Mouse (Mus musculus) limb, embryonic 12.5 days (tissue): ENCODE results near the gene F11. TPM values are rescaled to one million over a fixed set of nuclear protein-coding genes. Genes with fewer than 3 reads are reported as not detected.

Experiments
- ATAC-seq: fragments of 200-750 bp; cut with Nextera tagmentation; 2 replicates; pipeline ENCODE4 v1.8.0; 2017; ENCODE audit warnings: low read depth, moderate TSS enrichment; ENCODE audit not compliant: insufficient number of reproducible peaks, insufficient read depth, low FRiP score, low TSS enrichment
- H3K27ac ChIP-seq: fragments of 300-500 bp; sonication (generic); 2 replicates; pipeline ENCODE4 v1.5.1; 2016; ENCODE audit warnings: mild to moderate bottlenecking, moderate library complexity
- H3K27me3 ChIP-seq: fragments of 300-500 bp; sonication (generic); 2 replicates; pipeline ENCODE4 v1.6.1; 2016; ENCODE audit warnings: mild to moderate bottlenecking, moderate library complexity
- H3K36me3 ChIP-seq: fragments of 300-500 bp; sonication (generic); 2 replicates; pipeline ENCODE4 v1.6.1; 2016; ENCODE audit warnings: mild to moderate bottlenecking, moderate library complexity
- H3K4me1 ChIP-seq: fragments of 300-500 bp; sonication (generic); replicated peaks from 2 replicates; pipeline ENCODE4 v1.6.1; 2016
- H3K4me2 ChIP-seq: fragments of 300-500 bp; sonication (generic); 2 replicates; pipeline ENCODE4 v1.6.1; 2016; ENCODE audit warnings: mild to moderate bottlenecking, moderate library complexity
- H3K4me3 ChIP-seq: fragments of 300-500 bp; sonication (generic); replicated peaks from 2 replicates; pipeline ENCODE4 v1.5.1; 2016; ENCODE audit warnings: mild to moderate bottlenecking
- H3K9ac ChIP-seq: fragments of 300-500 bp; sonication (generic); replicated peaks from 2 replicates; pipeline ENCODE4 v1.6.1; 2016; ENCODE audit warnings: mild to moderate bottlenecking, moderate library complexity
- H3K9me3 ChIP-seq: fragments of 300-500 bp; sonication (generic); 2 replicates; pipeline ENCODE4 v1.6.1; 2016; ENCODE audit warnings: mild to moderate bottlenecking, moderate library complexity
- WGBS: fragments of 180-500 bp; shearing (Covaris S2); methylation state at CpG from one replicate; pipeline ENCODE4 v1.1.7; 2016; 5-methylcytosine and 5-hydroxymethylcytosine counted together
- polyA plus RNA-seq: library from polyadenylated mRNA; unstranded; fragments of >200 nt; fragmentation: Nextera tagmentation; extraction: Ambion mirVana; gene quantifications from 2 replicates; pipeline ENCODE4 v1.2.1, GENCODE M21; 2016

The F11 gene
- not detected in 2 replicates for polyA plus RNA-seq

GRCm38 (mm10) chr8:45261920-45262319 is at the start of gene F11:
F11 (minus strand) TSS chr8:45262031.
- whole genome bisulfite sequencing: 92% methylated on average over 10 of the region's 10 CpGs
- no peak within 1 kb of the TSS for H3K9ac ChIP-seq
- H3K4me1 ChIP-seq: no peaks in the 10 kb centered on the region
- no peak within 1 kb of the TSS for H3K27ac ChIP-seq
- no peak for ATAC-seq
- peaks cover 10% of the 10 kb centered on the region; the same call in 1 of the 2 replicates for H3K9me3 ChIP-seq
- no peak within 1 kb of the TSS for H3K4me2 ChIP-seq
- H3K27me3 ChIP-seq: no peaks in the 10 kb centered on the region
- no peak within 1 kb of the TSS for H3K4me3 ChIP-seq
- H3K36me3 ChIP-seq: no peaks in the 10 kb centered on the region

DNA sequence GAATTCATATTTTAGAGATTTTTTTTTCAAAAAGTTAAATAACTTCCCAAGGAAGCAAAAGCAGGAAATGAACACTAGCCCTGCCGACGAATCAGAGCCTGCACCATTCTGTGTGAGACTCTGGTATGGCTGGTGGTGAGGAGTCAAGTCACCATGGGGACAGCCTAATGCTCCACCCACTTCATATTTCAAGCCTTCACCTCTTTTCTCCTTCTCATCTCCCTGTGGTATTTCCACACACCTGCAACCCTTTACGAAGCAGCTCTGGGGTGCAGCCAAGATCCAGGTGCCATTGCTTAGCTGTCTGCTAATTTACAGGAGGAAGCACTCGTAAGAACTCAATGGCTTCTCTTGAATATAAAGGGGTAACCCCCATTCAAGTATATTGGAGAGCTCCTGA is 49.1 kb upstream of the F11 start:
- 77% methylated on average over 4 of the region's 4 CpGs for WGBS

GRCm38 (mm10) chr8:45308366-45308765 is 46.5 kb upstream of the F11 start, which contains the start of gene Gm45753:
Gm45753 (minus strand) TSS chr8:45308466.
- Histone ChIP-seq H3K4me1 (no peaks in the 10 kb centered on the region), H3K9me3 (no peaks in the 10 kb centered on the region), H3K4me2 (no peak within 1 kb of the TSS), H3K27ac (no peak within 1 kb of the TSS), H3K36me3 (no peaks in the 10 kb centered on the region), H3K4me3 (no peak within 1 kb of the TSS), H3K27me3 (no peaks in the 10 kb centered on the region), H3K9ac (no peak within 1 kb of the TSS)
- ATAC-seq: no peak
- WGBS: 90% methylated on average over 13 of the region's 13 CpGs

More for the DNA sequence above, 49.1 kb upstream of the F11 start:
- Histone ChIP-seq H3K27ac (no peak overlapping the region), H3K9ac (no peak overlapping the region), H3K4me1 (no peaks in the 10 kb centered on the region), H3K9me3 (no peaks in the 10 kb centered on the region), H3K4me2 (no peak overlapping the region), H3K36me3 (no peaks in the 10 kb centered on the region), H3K27me3 (no peaks in the 10 kb centered on the region), H3K4me3 (no peak overlapping the region)
- no peak for ATAC-seq

GRCm38 (mm10) chr8:45305479-45305878 is 43.6 kb upstream of the F11 start:
- H3K9ac ChIP-seq: no peak overlapping the region
- no peaks in the 10 kb centered on the region for H3K36me3 ChIP-seq
- ATAC-seq: no peak
- H3K9me3 ChIP-seq: no peaks in the 10 kb centered on the region
- no peak overlapping the region for H3K27ac ChIP-seq
- 57% methylated on average over 1 of the region's 1 CpGs for WGBS
- no peak overlapping the region for H3K4me2 ChIP-seq
- no peak overlapping the region for H3K4me3 ChIP-seq
- 0 out of 2 replicates have a peak, but pooled peaks cover 6% of the 10 kb centered on the region for H3K4me1 ChIP-seq
- H3K27me3 ChIP-seq: no peaks in the 10 kb centered on the region

GRCm38 (mm10) chr8:45304354-45304753 is 42.5 kb upstream of the F11 start:
- no peak overlapping the region for H3K4me2 ChIP-seq
- H3K9ac ChIP-seq: no peak overlapping the region
- no peaks in the 10 kb centered on the region for H3K36me3 ChIP-seq
- H3K4me3 ChIP-seq: no peak overlapping the region
- no peaks in the 10 kb centered on the region for H3K27me3 ChIP-seq
- no peak overlapping the region for H3K27ac ChIP-seq
- 91% methylated on average over 3 of the region's 3 CpGs for WGBS
- H3K9me3 ChIP-seq: no peaks in the 10 kb centered on the region
- 0 out of 2 replicates have a peak, but pooled peaks cover 6% of the 10 kb centered on the region for H3K4me1 ChIP-seq
- no peak for ATAC-seq

DNA sequence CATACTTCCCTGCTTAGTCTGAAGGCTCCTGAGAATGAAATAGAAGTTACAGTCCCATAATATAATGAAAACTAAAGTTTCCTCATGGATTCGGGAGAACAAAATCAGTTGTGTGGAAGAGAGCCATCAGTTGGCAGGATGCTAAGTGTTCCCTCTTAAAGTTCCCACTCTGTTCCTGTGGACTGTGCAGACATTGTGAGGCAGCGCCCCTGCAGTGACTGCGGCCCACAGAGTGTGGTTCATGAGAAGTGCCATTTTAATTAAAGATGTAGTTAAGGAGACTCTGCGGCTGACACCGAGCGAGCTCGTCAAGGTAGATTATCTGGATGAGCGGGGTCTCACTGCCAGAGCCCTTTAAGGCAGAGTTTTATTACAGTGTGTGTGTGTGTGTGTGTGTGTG is 40.6 kb upstream of the F11 start:
- H3K4me3 ChIP-seq: no peak overlapping the region
- H3K9ac ChIP-seq: no peak overlapping the region
- ATAC-seq: peak; percentile 26; the same call in 1 of the 2 replicates
- H3K4me2 ChIP-seq: no peak overlapping the region
- no peaks in the 10 kb centered on the region for H3K9me3 ChIP-seq
- H3K36me3 ChIP-seq: no peaks in the 10 kb centered on the region
- H3K27ac ChIP-seq: no peak overlapping the region
- H3K27me3 ChIP-seq: no peaks in the 10 kb centered on the region
- 0 out of 2 replicates have a peak, but pooled peaks cover 6% of the 10 kb centered on the region for H3K4me1 ChIP-seq
- 38% methylated on average over 8 of the region's 8 CpGs for WGBS

GRCm38 (mm10) chr8:45295276-45295675 is 33.4 kb upstream of the F11 start:
- no peak overlapping the region for H3K4me3 ChIP-seq
- WGBS: 92% methylated on average over 6 of the region's 6 CpGs
- no peaks in the 10 kb centered on the region for H3K9me3 ChIP-seq
- no peak for ATAC-seq
- H3K27me3 ChIP-seq: no peaks in the 10 kb centered on the region
- no peak overlapping the region for H3K9ac ChIP-seq
- no peak overlapping the region for H3K27ac ChIP-seq
- no peaks in the 10 kb centered on the region for H3K4me1 ChIP-seq
- H3K36me3 ChIP-seq: no peaks in the 10 kb centered on the region
- no peak overlapping the region for H3K4me2 ChIP-seq

GRCm38 (mm10) chr8:45294687-45295086 is 32.9 kb upstream of the F11 start, which contains the start of gene Klkb1:
Klkb1 (minus strand) TSS chr8:45294859.
- no peak within 1 kb of the TSS for H3K27ac ChIP-seq
- 94% methylated on average over 7 of the region's 7 CpGs for whole genome bisulfite sequencing

GRCm38 (mm10) chr8:45291790-45292189 is 30.0 kb upstream of the F11 start:
- WGBS: 90% methylated on average over 2 of the region's 2 CpGs
- H3K4me3 ChIP-seq: no peak overlapping the region
- H3K4me1 ChIP-seq: no peaks in the 10 kb centered on the region
- H3K27me3 ChIP-seq: no peaks in the 10 kb centered on the region
- no peaks in the 10 kb centered on the region for H3K36me3 ChIP-seq
- ATAC-seq: no peak
- H3K9me3 ChIP-seq: no peaks in the 10 kb centered on the region
- H3K27ac ChIP-seq: no peak overlapping the region
- no peak overlapping the region for H3K4me2 ChIP-seq
- H3K9ac ChIP-seq: no peak overlapping the region

More at GRCm38 (mm10) chr8:45294687-45295086, 32.9 kb upstream of the F11 start, which contains the start of gene Klkb1:
- no peak within 1 kb of the TSS for H3K4me2 ChIP-seq
- ATAC-seq: no peak
- no peaks in the 10 kb centered on the region for H3K36me3 ChIP-seq
- H3K27me3 ChIP-seq: no peaks in the 10 kb centered on the region
- H3K4me1 ChIP-seq: no peaks in the 10 kb centered on the region
- H3K9ac ChIP-seq: no peak within 1 kb of the TSS
- H3K9me3 ChIP-seq: no peaks in the 10 kb centered on the region
- no peak within 1 kb of the TSS for H3K4me3 ChIP-seq

GRCm38 (mm10) chr8:45281630-45282029 is 19.8 kb upstream of the F11 start:
- 73% methylated on average over 8 of the region's 8 CpGs for WGBS
- no peaks in the 10 kb centered on the region for H3K9me3 ChIP-seq
- no peak overlapping the region for H3K27ac ChIP-seq
- H3K4me3 ChIP-seq: no peak overlapping the region
- H3K27me3 ChIP-seq: no peaks in the 10 kb centered on the region
- H3K4me1 ChIP-seq: peaks cover 7% of the 10 kb centered on the region; the same call in 1 of the 2 replicates
- H3K9ac ChIP-seq: no peak overlapping the region
- ATAC-seq: no peak
- no peaks in the 10 kb centered on the region for H3K36me3 ChIP-seq
- H3K4me2 ChIP-seq: no peak overlapping the region

DNA sequence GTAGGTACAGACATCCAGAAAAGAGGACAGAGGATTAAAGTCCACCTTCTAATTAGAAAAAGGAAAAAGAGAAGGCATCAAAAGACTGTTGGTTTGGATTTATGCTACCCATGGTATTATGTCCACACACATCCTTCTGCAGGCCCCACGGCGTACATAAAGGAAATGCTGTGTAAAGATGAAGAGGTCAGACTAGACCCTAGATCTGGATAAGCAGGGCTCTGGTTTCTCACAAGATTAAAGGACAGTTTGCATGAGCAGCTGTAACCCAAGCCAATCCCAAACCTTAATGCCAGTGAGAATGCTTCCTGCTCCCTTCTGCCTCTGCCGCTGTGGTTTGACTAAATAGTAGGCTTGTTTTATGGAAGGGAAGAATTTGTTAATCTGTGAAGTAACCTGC is 15.6 kb upstream of the F11 start:
- no peak overlapping the region for H3K4me2 ChIP-seq
- ATAC-seq: no peak

GRCm38 (mm10) chr8:45274317-45274716 is 12.5 kb upstream of the F11 start:
- Histone ChIP-seq H3K27me3 (no peaks in the 10 kb centered on the region), H3K9ac (no peak overlapping the region), H3K4me3 (no peak overlapping the region), H3K4me1 (peaks cover 7% of the 10 kb centered on the region; the same call in 1 of the 2 replicates), H3K4me2 (no peak overlapping the region), H3K27ac (no peak overlapping the region), H3K36me3 (no peaks in the 10 kb centered on the region), H3K9me3 (no peaks in the 10 kb centered on the region)
- 90% methylated on average over 4 of the region's 4 CpGs for WGBS
- ATAC-seq: no peak

More for the DNA sequence above, 15.6 kb upstream of the F11 start:
- Histone ChIP-seq H3K36me3 (no peaks in the 10 kb centered on the region), H3K27me3 (no peaks in the 10 kb centered on the region), H3K27ac (no peak overlapping the region), H3K4me3 (no peak overlapping the region), H3K9me3 (no peaks in the 10 kb centered on the region), H3K9ac (no peak overlapping the region), H3K4me1 (peaks cover 7% of the 10 kb centered on the region; the same call in 1 of the 2 replicates)
- 54% methylated on average over 3 of the region's 3 CpGs for WGBS
